Mouse (Mus musculus): ENCODE results near the gene S100a5. TPM values are rescaled to one million over a fixed set of nuclear protein-coding genes. Genes with fewer than 3 reads are reported as not detected.

The S100a5 gene
- total RNA-seq, 2 experiments from 2014 or later = not detected

Other genes with a start within 250 kb of the S100a5 start
- gene Slc27a3, start 218.6 kb upstream of the S100a5 start, total RNA-seq (2021) = under 1 TPM; 0.54 to 1.00 TPM
- gene Ints3, start 174.9 kb upstream of the S100a5 start, total RNA-seq (2021) = 10 to 100 TPM; 23.7 to 27.9 TPM
- 10 to 100 TPM; 19.9 to 21.3 TPM for gene Npr1, start 142.7 kb upstream of the S100a5 start, total RNA-seq (2021)
- gene Ilf2, start 132.4 kb upstream of the S100a5 start, total RNA-seq (2021) = 10 to 100 TPM; 29.6 to 32.2 TPM
- 10 to 100 TPM; 61.0 to 71.3 TPM for gene Snapin, start 117.5 kb upstream of the S100a5 start, total RNA-seq (2021)
- 100 to 1,000 TPM in 1 of 2 experiments, 10 to 100 TPM in 1; 92.7 to 106 TPM for gene Chtop, start 99.0 kb upstream of the S100a5 start, total RNA-seq (2021)
- gene S100a1, start 94.1 kb upstream of the S100a5 start, total RNA-seq (2021) = 100 to 1,000 TPM; 897 to 921 TPM
- 10 to 100 TPM; 31.2 to 32.1 TPM for gene S100a13, start 94.1 kb upstream of the S100a5 start, total RNA-seq (2021)
- under 1 TPM; 0.46 to 0.53 TPM for gene S100a14, start 81.7 kb upstream of the S100a5 start, total RNA-seq (2021)
- 10 to 100 TPM; 64.0 to 66.5 TPM for gene S100a16, start 71.3 kb upstream of the S100a5 start, total RNA-seq (2021)
- gene S100a3, start 47.9 kb upstream of the S100a5 start, total RNA-seq (2021) = not detected
- not detected for gene S100a2, start 18.3 kb upstream of the S100a5 start, total RNA-seq (2021)
- not detected for gene Gm42674, start 6.6 kb upstream of the S100a5 start, total RNA-seq (2021)
- 10 to 100 TPM; 10.1 to 14.2 TPM for gene S100a4, start 4.8 kb upstream of the S100a5 start, total RNA-seq (2021)
- 10 to 100 TPM; 71.6 to 89.7 TPM for gene S100a6, start 4.4 kb downstream of the S100a5 start, total RNA-seq (2021)
- gene S100a7a, start 45.5 kb downstream of the S100a5 start, total RNA-seq (2021) = under 1 TPM in 1 of 2 experiments, not detected in 1; 0.27 TPM
- gene S100a8, start 60.5 kb downstream of the S100a5 start, total RNA-seq (2021) = 1 to 10 TPM; 2.4 to 3.3 TPM
- 1 to 10 TPM; 3.1 to 4.4 TPM for gene S100a9, start 87.2 kb downstream of the S100a5 start, total RNA-seq (2021)
- not detected for gene Pglyrp4, start 118.4 kb downstream of the S100a5 start, total RNA-seq (2021)
- not detected for gene Gm5849, start 169.4 kb downstream of the S100a5 start, total RNA-seq (2021)

Measured in heart, postnatal 36 days (tissue).